Mouse (Mus musculus): ENCODE measurements around the gene Sart3.

The Sart3 gene

DNA sequence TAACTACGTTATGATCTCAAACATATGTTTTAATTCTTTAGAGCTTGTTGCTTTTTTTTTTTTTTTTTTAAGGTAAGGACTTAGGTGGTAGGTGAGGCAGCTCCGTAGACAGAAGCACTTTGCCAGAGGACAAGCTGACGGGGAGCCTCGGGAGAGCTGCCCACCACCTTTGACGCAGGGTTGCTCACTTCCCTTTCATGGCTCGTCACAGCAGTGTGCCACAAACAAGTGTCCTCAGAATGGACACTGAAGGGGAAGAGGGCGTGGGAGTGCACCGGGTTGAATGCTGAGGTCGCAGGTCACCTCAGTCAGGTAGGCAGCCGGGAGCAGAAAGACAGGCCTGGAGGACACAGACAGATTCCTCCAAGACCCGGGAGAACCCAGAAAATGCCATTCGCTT, 46.9 kb downstream of the Sart3 start:
- no peak for DNase-seq (ENCODE audit: low spot score in 2 of 2)

DNA sequence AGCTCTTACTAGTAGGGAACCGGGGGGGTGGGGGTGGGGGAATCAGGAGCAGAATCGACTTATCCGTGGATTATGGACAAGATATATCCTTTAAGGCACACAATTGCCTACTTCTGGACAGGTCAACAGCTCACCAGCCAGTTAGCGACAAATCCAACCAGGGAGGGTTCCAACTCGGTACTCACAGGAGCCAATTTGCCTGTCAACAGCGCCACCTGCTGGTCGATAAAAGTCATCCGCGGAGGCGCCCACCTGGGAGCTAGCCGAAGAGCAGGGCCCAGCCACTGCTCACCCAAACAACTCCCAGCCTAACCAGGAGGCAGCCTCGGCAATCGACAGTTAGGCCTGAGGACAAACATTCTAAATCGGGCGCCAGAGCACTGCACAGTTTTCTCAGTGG, 47.9 kb downstream of the Sart3 start, which contains the start of gene 1700069L16Rik:
TSS of gene 1700069L16Rik (minus strand) at position 327 of the 400 bp plus-strand sequence.
- peak; percentile 87 to 91 for DNase-seq (ENCODE audit: low spot score in 2 of 2)

DNA sequence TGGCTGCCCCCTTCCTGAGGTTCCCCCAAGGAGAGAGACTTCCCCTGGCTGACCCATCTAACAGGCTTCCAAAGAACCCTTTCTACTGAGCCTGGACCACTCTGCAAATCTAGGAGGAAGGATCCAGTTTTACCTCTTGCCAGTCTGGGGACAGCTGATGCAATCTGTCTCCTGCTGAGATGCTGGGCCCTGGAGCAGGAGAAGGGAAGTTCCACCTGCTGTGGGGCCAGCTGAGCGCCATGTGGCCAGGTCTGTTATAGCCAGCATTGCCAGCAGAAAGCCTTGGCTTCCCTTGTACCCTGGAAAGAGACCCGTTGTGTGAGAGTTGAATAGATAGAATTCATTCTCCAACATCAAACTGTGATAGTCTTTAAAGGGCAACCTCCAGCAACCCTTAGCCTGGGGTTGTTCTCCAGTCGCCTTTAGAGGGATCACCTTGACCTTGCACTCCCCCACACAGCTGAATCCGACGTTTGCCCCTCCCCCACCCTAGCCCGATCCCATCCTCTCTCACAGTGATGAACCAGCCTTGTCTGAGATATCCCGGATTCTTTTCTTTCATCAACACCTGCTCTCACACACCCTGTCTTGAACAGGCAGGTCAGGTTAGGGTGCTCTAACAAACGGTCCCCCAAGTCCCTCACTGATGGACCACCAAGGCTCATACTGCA, 48.6 kb downstream of the Sart3 start:
- DNase-seq (ENCODE audit: low spot score in 2 of 2): no peak

DNA sequence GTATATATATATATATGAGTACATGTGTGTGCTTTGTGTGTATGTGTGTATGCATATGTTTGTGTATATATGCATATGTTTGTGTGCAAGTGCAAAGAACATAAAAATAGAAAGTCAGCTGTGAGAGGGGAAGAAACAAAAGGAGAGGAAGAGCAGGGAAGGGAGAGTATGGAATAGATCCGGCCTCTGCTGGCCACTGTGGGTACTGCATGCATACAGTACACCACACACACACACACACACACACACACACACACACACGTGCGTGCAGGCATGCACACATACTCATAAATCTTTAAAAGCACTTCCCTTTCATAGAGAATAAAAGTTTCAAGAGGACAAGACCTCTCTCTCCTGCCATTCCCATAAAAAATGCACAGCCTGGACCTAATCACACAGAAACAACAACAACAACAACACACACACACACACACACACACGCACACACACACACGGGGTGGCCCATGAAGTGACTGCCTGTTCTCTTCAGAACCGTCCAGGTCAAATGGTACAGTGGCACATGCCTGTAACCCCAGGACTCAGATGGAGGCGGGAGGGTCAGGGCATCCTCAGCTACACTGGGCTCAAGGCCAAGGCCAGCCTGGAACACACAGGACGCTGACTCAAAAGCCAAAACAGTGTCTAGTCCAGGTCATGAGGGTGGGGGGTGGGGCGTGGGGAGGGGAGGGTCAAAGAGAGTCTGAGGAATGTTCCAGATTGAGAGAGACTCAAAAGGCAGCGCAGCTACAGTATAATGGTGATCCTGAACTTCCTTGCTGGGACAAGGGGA, 49.9 kb downstream of the Sart3 start:
- DNase-seq (ENCODE audit: low spot score in 2 of 2): no peak

DNA sequence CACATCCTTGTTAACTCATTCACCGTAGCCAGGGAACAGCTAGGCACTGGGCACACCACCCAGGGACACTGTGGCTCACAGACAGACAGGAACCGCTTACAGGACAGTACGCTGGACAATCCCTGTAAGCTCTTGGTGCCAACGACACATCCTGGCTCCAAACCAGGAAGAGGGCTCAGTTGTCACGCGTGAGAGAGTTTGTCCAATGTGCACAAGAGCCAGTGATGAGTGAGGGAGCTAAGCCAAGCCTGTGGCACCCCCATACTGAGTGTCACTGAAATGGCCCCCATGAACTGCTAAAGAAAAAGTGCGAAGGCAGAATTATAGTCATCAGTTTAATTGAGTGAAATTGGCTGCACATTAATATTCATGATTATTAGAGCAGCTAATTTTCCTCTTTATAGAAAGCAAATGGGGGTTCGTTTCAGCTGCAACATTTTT, 53.1 kb downstream of the Sart3 start:
- no peak for DNase-seq (ENCODE audit: low spot score in 2 of 2)

DNA sequence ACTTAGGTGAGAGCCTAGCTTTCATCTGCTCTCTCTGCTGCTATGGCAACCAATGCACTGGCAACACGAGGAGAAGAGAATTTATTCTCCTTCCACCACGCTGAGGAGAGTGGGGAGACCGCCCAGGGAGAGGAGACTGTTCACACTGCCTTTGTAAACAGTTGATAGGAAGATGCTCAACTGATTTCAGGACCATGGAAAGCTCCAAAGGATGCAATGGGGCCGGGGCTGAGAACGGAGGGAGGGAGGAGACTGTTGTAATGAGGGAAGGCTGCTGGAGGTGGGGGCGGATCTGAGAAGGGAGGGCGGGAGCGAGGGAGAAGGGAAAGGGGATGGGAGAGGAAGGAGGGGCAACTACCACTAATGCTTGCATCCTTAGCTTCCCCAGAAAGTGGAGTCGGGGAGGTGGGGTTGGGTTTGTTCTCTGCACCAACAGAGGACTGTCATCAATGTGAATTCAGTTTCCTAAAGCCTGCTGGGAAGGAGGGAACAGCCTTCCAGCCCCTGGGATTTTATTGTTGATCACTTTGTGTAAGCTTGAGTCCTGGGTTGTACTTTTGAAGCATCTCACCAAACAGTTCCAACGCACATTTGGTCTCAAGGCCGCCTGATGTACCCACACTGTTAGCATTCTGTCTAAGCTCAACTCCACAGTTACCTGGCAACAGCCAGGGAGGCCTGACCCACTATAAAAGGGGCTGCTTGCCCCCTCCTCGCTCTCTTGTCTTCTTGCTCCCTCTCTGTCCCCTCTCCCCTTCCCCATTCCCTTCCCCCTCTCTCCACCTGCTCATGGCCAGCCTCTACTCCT, 55.5 kb downstream of the Sart3 start:
- DNase-seq (ENCODE audit: low spot score in 2 of 2): peak; percentile 64 to 77

DNA sequence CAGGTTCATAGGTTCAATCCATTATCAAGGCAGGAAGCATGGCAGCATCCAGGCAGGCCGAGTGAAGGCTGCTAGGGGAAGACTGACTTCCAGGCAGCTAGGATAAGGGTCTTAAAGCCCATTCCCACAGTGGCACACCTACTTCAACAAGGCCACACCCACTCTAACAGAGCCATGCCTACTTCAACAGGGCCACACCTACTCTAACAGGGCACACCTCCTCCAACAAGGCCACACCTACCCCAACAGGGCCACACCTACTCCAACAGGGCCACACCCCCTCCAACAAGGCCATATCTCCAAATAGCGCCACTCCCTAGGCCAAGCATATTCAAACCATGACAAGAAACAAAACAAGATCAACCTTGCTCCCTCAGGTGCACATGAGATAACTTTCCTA, 59.4 kb downstream of the Sart3 start:
- no peak for DNase-seq (ENCODE audit: low spot score in 2 of 2)

DNA sequence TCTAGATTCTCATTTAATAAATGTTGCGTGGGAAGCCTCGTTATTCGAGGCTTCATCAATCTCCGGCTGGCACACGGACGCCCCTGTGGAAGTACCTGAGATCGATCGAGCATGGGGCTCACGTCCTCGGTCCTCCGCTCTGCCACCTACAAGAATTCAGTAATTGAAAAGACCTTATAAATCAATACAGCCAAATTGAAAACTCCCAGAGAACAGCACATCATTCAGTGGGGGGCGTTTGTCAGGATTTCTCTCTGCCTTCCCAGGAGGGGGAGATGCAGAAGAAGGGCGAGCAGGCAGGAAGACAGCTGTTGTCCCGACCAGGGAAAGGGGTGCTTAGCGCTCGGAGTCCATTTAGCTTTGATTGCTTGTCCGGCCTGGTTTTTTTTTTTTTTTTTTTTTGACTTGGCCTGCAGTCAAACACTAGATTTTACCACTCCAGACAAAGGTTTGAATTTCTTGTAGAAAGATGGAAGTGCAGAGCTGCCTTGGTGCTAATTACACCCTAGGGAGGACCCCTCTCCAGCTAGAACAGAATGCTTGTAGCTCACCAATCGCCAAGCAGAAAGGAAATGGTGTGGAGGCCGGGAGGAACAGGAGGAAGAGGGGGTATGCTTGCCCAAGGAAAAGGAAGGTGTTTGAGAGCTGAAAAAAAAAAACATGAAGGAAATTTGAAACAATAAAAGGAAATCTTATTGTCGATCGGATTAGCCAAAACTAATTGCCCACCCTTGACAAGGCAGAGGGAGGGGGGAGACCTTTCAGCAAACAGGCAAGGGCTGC, 68.3 kb downstream of the Sart3 start:
- no peak for DNase-seq (ENCODE audit: low spot score in 2 of 2)

DNA sequence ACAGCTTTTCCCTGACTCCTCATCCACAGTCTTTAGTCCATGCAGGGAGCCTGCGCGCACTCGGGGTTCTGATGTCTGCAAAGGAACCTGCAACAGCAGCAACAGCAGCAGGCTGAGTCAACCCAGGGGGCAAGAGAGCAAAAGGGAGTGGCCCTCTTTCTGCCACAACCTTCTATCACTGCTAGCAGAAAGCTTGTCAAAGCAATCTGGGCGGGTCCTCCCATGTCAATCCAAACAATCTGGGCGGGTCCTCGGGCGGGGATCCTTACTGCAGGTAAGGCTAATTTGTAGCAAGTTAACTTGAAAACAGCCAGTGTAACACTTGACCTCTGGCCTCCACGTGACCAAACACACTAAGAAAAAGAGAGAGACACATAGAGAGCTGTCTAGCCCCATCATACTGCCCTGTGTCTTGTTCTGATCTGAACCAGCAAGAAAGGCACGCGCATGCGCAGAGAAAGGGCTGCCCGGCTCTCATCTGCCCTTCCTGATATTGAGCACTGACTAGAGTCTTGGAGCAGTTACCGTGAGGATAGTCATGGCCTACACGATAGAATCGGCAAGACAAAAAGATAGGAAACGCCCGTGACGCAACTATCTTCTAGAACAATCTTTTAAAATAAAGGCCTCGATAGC, 71.8 kb downstream of the Sart3 start:
- no peak for DNase-seq (ENCODE audit: low spot score in 2 of 2)

DNA sequence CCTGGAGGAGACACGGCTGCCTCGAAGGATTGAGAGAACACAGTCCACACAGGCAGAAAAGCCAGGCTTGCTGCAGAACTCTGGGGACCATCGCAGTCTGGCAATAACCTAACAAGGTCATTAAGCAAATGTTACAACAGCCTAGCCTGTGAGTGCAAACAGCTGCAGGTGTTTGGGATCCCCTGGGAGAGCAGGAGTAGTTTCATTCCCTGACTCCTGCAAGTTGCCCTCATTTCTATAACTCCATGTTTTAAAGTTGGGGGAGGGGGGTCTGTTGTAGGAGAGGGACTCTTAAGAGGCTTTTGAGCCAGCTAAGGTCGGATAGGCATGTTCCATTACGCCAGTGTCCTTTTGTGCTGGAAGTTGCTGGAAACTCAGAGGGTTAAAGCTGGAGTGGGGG, 77.9 kb downstream of the Sart3 start:
- no peak for DNase-seq (ENCODE audit: low spot score in 2 of 2)

DNA sequence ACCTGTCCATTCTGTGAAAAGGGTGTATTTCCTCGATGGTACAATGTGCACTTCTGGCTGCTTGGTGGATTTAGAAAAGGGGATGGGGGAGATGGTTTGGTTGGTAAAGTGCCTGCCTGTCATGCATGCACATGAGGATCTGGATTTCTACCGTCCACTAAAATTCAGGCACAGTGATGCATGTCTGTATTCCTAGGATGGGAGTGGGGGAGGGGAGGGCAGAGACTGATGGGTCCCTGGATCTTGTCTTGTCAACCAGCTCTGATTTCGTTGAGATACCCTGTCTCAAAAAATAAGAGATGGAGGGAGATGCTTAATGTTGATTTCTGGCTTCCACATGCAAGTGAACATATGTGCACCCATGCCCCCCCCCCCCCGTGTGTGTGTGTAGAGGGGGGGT, 78.3 kb downstream of the Sart3 start:
- DNase-seq (ENCODE audit: low spot score in 2 of 2): no peak

DNA sequence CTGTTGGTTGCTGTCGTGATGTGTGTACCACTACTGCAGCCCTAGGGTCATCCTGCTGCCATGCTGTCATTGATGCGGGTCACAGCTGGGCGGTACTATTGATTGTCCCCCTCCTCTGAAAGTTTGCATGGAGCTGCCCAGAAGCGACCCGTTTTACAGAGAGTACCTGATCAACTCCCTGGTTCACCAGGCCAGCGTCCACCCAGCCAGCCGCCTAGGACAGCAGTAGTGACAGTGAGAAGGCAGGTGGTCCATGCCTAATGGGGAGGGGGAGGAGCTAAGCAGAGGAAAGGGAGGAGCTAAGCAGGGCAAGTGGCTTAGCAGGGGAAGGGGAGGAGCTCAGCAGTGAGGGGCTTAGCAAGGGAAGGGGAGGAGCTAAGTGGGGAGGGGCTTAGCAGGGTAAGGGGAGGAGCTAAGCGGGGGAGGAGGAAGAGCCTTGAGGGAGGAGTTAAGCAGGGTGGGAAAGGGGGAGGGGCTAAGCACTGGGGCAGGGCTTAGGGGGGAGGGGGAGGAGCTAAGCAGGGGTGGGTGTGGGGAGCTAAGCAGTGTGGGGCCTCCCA, 79.0 kb downstream of the Sart3 start:
- DNase-seq (ENCODE audit: low spot score in 2 of 2): no peak
